9 mouse cellular contexts compared by ENCODE assay signal in the genomic region with DNA sequence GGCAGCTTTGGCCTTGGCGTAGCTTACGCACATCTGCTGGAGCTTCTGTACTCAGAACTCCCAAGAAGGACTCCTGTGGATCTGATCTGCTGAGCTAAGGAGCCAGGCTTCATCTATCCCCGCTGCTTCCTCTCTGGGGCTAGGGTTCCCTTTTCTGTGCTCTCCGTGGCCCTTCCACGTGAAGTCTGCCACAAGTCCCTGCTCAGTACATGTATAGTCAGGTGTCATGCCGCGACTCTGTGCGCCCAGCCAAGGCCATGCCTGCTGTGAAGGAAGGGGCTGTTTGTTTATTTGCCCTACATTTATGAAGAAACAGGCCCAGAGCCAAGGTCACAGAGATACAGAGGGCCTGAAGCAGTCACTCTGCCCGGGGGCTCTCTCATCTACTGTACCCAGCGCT. TPM values are rescaled to one million over a fixed set of nuclear protein-coding genes. Genes with fewer than 3 reads are reported as not detected.
DNase-seq lines count a peak whose midpoint lies in the region; ATAC-seq and TF ChIP-seq lines count a peak whose summit lies in the region.
"Had no signal": no experiment of that assay in that cellular context is flagged by ENCODE, and none has a peak within 500 bp of the region (broad histone marks: within the 10 kb centered on the region; RNA-seq: fewer than 3 reads in every experiment).

No protein-coding gene starts in this region.

- no peak for TF ChIP-seq CTCF in heart, adult 2 months (IDR thresholded peaks at IDR 0.05)

- no peaks in the 10 kb centered on the region for H3K36me3 ChIP-seq in heart, adult 2 months (ENCODE audit: control insufficient read depth, insufficient read depth, low read length)
- H3K36me3 ChIP-seq in midbrain, embryonic 10.5 days, result no peaks in the 10 kb centered on the region
- no peaks in the 10 kb centered on the region for H3K36me3 ChIP-seq in midbrain, embryonic 16.5 days (ENCODE audit: control insufficient read depth, insufficient read depth, low read length)
- no peaks in the 10 kb centered on the region for H3K36me3 ChIP-seq in embryonic facial prominence, embryonic 10.5 days (replicated peaks)
- H3K36me3 ChIP-seq in myocyte (ENCODE audit: control insufficient read depth, insufficient read depth), result no peaks in the 10 kb centered on the region
- H3K36me3 ChIP-seq: forebrain, embryonic 15.5 days had no signal

- H3K27me3 ChIP-seq in heart, adult 2 months (ENCODE audit: control insufficient read depth, insufficient read depth, low read length), result no peaks in the 10 kb centered on the region
- H3K27me3 ChIP-seq in midbrain, embryonic 10.5 days (ENCODE audit: low read depth, poor library complexity, severe bottlenecking), result peaks cover 96% of the 10 kb centered on the region
- peaks cover 32% of the 10 kb centered on the region for H3K27me3 ChIP-seq in midbrain, embryonic 16.5 days (ENCODE audit: control insufficient read depth, insufficient read depth, low read depth, low read length)
- peaks cover 88% of the 10 kb centered on the region for H3K27me3 ChIP-seq in embryonic facial prominence, embryonic 10.5 days (replicated peaks; ENCODE audit: low read depth, poor library complexity, severe bottlenecking)
- no peaks in the 10 kb centered on the region for H3K27me3 ChIP-seq in myocyte (ENCODE audit: control insufficient read depth, insufficient read depth, insufficient read length)

- H3K9ac ChIP-seq in heart, adult 2 months (ENCODE audit: low read depth, low read length), result no peak overlapping the region
- no peak overlapping the region for H3K9ac ChIP-seq in midbrain, embryonic 16.5 days (ENCODE audit: low read depth, low read length)

- no peak for TF ChIP-seq POLR2A in heart, adult 2 months (IDR thresholded peaks at IDR 0.05; ENCODE audit: insufficient read depth, low read depth, low read length)
- TF ChIP-seq POLR2A in myocyte (IDR thresholded peaks at IDR 0.05; ENCODE audit: insufficient read length, low read depth), result no peak

- TF ChIP-seq EP300 in heart, adult 2 months (IDR thresholded peaks at IDR 0.05; ENCODE audit: insufficient read depth, low read depth, low read length), result no peak

- H3K79me2 ChIP-seq in heart, adult 2 months (replicated peaks; ENCODE audit: control insufficient read depth, insufficient read depth, low read length), result no peaks in the 10 kb centered on the region
- H3K79me2 ChIP-seq in myocyte (ENCODE audit: control insufficient read depth, insufficient read depth), result no peaks in the 10 kb centered on the region

- H3K9me3 ChIP-seq in midbrain, embryonic 10.5 days (replicated peaks), result peaks cover 6% of the 10 kb centered on the region; the same call in 1 of the 2 replicates
- H3K9me3 ChIP-seq in midbrain, embryonic 16.5 days (replicated peaks; ENCODE audit: control insufficient read depth, low read length, poor library complexity, severe bottlenecking), result no peaks in the 10 kb centered on the region
- peaks cover 5% of the 10 kb centered on the region; the same call in 1 of the 2 replicates for H3K9me3 ChIP-seq in embryonic facial prominence, embryonic 10.5 days
- H3K9me3 ChIP-seq: forebrain, embryonic 15.5 days had no signal

- no peak overlapping the region for H3ac ChIP-seq in myocyte (ENCODE audit: control insufficient read depth, insufficient read length)

- intact Hi-C loops in heart, adult 2 months (cut with DNase I), result loop anchor here (1.0 to 10.0 kb wide), 3 partner anchors 27 to 215 kb away; no protein-coding TSS in a partner anchor

- 46% methylated on average over 10 of the region's 10 CpGs for WGBS in heart, adult 2 months
- WGBS in midbrain, embryonic 10.5 days, result 41% methylated on average over 10 of the region's 10 CpGs
- WGBS in midbrain, embryonic 16.5 days, result 52% methylated on average over 10 of the region's 10 CpGs
- WGBS in embryonic facial prominence, embryonic 10.5 days, result 42% methylated on average over 10 of the region's 10 CpGs

- DNase-seq in heart, adult 2 months, result peak in 1 of 2 experiments; percentile 37
- DNase-seq in heart, postnatal 4 days, result no peak
- DNase-seq in midbrain, embryonic 10.5 days (ENCODE audit: low spot score), result no peak
- DNase-seq in embryonic facial prominence, embryonic 10.5 days (ENCODE audit: low spot score), result no peak
- DNase-seq in layer of hippocampus, postnatal 14 days (ENCODE audit: low spot score in 2 of 2), result no peak
- DNase-seq in gastrocnemius, postnatal 10 days, result no peak

- peak overlapping the region; percentile 52 for H3K27ac ChIP-seq in heart, adult 2 months
- no peak overlapping the region for H3K27ac ChIP-seq in midbrain, embryonic 10.5 days (replicated peaks)
- H3K27ac ChIP-seq in midbrain, embryonic 16.5 days (ENCODE audit: low read length), result no peak overlapping the region
- no peak overlapping the region for H3K27ac ChIP-seq in embryonic facial prominence, embryonic 10.5 days (replicated peaks)
- H3K27ac ChIP-seq: forebrain, embryonic 15.5 days had no signal

- no peak for ATAC-seq in midbrain, embryonic 16.5 days

- no peak overlapping the region for H3K4me3 ChIP-seq in heart, adult 2 months
- H3K4me3 ChIP-seq in midbrain, embryonic 10.5 days, result peak overlapping the region; percentile 66; the same call in 1 of the 2 replicates
- H3K4me3 ChIP-seq in midbrain, embryonic 16.5 days (ENCODE audit: low read depth, low read length), result no peak overlapping the region
- peak overlapping the region; percentile 65; the same call in 1 of the 2 replicates for H3K4me3 ChIP-seq in embryonic facial prominence, embryonic 10.5 days
- H3K4me3 ChIP-seq in myocyte, result peak overlapping the region; percentile 17

- H3K4me2 ChIP-seq in midbrain, embryonic 16.5 days (ENCODE audit: low read length), result no peak overlapping the region
- H3K4me2 ChIP-seq in myocyte (ENCODE audit: low read depth), result no peak overlapping the region

- peaks cover 13% of the 10 kb centered on the region for H3K4me1 ChIP-seq in heart, adult 2 months (ENCODE audit: control insufficient read depth, insufficient read depth, low read length)
- peaks cover 45% of the 10 kb centered on the region for H3K4me1 ChIP-seq in midbrain, embryonic 10.5 days
- peaks cover 24% of the 10 kb centered on the region for H3K4me1 ChIP-seq in midbrain, embryonic 16.5 days (ENCODE audit: control insufficient read depth, insufficient read depth, low read length)
- peaks cover 44% of the 10 kb centered on the region for H3K4me1 ChIP-seq in embryonic facial prominence, embryonic 10.5 days

TF ChIP-seq in myocyte, 11 proteins besides CTCF, POLR2A, EP300 and RAD21:
- TF ChIP-seq MAX (IDR thresholded peaks at IDR 0.05; ENCODE audit: low read depth), result no peak
- TF ChIP-seq TCF3 (IDR thresholded peaks at IDR 0.05; ENCODE audit: insufficient read length, low read depth), result no peak
- TF ChIP-seq E2F4 (IDR thresholded peaks at IDR 0.05; ENCODE audit: insufficient read depth), result no peak
- TF ChIP-seq REST (IDR thresholded peaks at IDR 0.05; ENCODE audit: insufficient read depth, insufficient read length), result no peak
- no peak for TF ChIP-seq CEBPB (IDR thresholded peaks at IDR 0.05; ENCODE audit: insufficient read depth, poor library complexity, severe bottlenecking)
- TF ChIP-seq SRF (IDR thresholded peaks at IDR 0.05; ENCODE audit: control insufficient read depth, insufficient read length, low read depth), result no peak
- TF ChIP-seq POLR2AphosphoS2 (IDR thresholded peaks at IDR 0.05; ENCODE audit: insufficient read length, low read depth), result no peak
- no peak for TF ChIP-seq MYOG (IDR thresholded peaks at IDR 0.05; ENCODE audit: control insufficient read depth in 1 of 3, insufficient read depth in 1 of 3, insufficient read length in 2 of 3, low read depth in 2 of 3)
- TF ChIP-seq USF1 (IDR thresholded peaks at IDR 0.05; ENCODE audit: low read depth), result no peak
- TF ChIP-seq MYOD1 (IDR thresholded peaks at IDR 0.05; ENCODE audit: control insufficient read depth in 1 of 3, insufficient read length in 2 of 3, low read depth in 2 of 3), result no peak
- no peak for TF ChIP-seq TCF12 (IDR thresholded peaks at IDR 0.05; ENCODE audit: insufficient read depth, poor library complexity, severe bottlenecking)

RNA-seq across cellular contexts. Expression of gene Sh2b3, which starts 4.5 kb away (rescaled TPM):
- total RNA-seq in heart, adult 2 months (2021), result 10 to 100 TPM; 21.6 to 22.5 TPM
- polyA plus RNA-seq in heart, adult 2 months (2012; rRNA removed), result 19.3 and 20.1 TPM in 2 replicates
- 10 to 100 TPM; 36.7 to 39.2 TPM for total RNA-seq in heart, postnatal 4 days (2021)
- 6.9 and 8.1 TPM in 2 replicates for polyA plus RNA-seq in midbrain, embryonic 10.5 days (2016; fragmentation: Nextera tagmentation; extraction: Ambion mirVana)
- polyA plus RNA-seq in midbrain, embryonic 16.5 days (2015; fragmentation: Nextera tagmentation; extraction: Ambion mirVana), result 6.1 and 6.7 TPM in 2 replicates
- 7.9 TPM in 2 replicates for polyA plus RNA-seq in embryonic facial prominence, embryonic 10.5 days (2016; fragmentation: Nextera tagmentation; extraction: Ambion mirVana)
- polyA plus RNA-seq in myocyte (2012; fragmentation: generic; extraction: Trizol), result 37.4 TPM
- 10 to 100 TPM; 18.5 to 18.7 TPM for total RNA-seq in layer of hippocampus, postnatal 14 days (2021)
- 10 to 100 TPM; 18.3 to 22.5 TPM for total RNA-seq in gastrocnemius, postnatal 10 days (2021)

RNA-seq across cellular contexts. Expression of gene Pheta1, which starts 6.8 kb away (rescaled TPM):
- 1 to 10 TPM; 9.3 TPM for total RNA-seq in heart, adult 2 months (2021)
- 12.5 and 12.7 TPM in 2 replicates for polyA plus RNA-seq in heart, adult 2 months (2012; rRNA removed)
- 10 to 100 TPM in 1 of 2 experiments, 1 to 10 TPM in 1; 9.3 to 10.9 TPM for total RNA-seq in heart, postnatal 4 days (2021)
- 46.7 and 52.9 TPM in 2 replicates for polyA plus RNA-seq in midbrain, embryonic 10.5 days (2016; fragmentation: Nextera tagmentation; extraction: Ambion mirVana)
- 43.4 and 51.3 TPM in 2 replicates for polyA plus RNA-seq in midbrain, embryonic 16.5 days (2015; fragmentation: Nextera tagmentation; extraction: Ambion mirVana)
- 56.5 and 60.0 TPM in 2 replicates for polyA plus RNA-seq in embryonic facial prominence, embryonic 10.5 days (2016; fragmentation: Nextera tagmentation; extraction: Ambion mirVana)
- 9.8 TPM for polyA plus RNA-seq in myocyte (2012; fragmentation: generic; extraction: Trizol)
- 10 to 100 TPM; 10.3 to 12.4 TPM for total RNA-seq in layer of hippocampus, postnatal 14 days (2021)
- total RNA-seq in gastrocnemius, postnatal 10 days (2021), result 1 to 10 TPM; 6.4 to 7.6 TPM

Comparison
In these comparisons a context has a peak if more than half of its experiments do, and no peak if none do; other contexts are left out.
1. H3K4me3 ChIP-seq: peak in midbrain, embryonic 10.5 days (single experiment), embryonic facial prominence, embryonic 10.5 days (single experiment) and myocyte (single experiment); none in heart, adult 2 months (single experiment) and midbrain, embryonic 16.5 days (single experiment).